Mouse (Mus musculus) embryo, embryonic 10.5 days (tissue): ENCODE data around the gene Sik2.

Experiments used
- DNase-seq: peaks from one replicate; pipeline ENCODE4 v3.0.0-alpha.2; 2015; ENCODE audit warnings: low spot score

Sik2 gene

GRCm38 (mm10) chr9:51008841-51009655 is at the start of gene Sik2:
Sik2 (minus strand) TSS chr9:51009073.
- peak; percentile 96 for DNase-seq

- DNase-seq = no peak
These were observed 47.8 kb upstream of the Sik2 start for GRCm38 (mm10) chr9:51056360-51057324.

- DNase-seq = peak; percentile 28
These were observed 43.3 kb upstream of the Sik2 start for GRCm38 (mm10) chr9:51052180-51052579.

GRCm38 (mm10) chr9:51042136-51042535 is 33.3 kb upstream of the Sik2 start:
- DNase-seq = no peak

- no peak for DNase-seq
These were observed 32.7 kb upstream of the Sik2 start for GRCm38 (mm10) chr9:51041491-51041980.

GRCm38 (mm10) chr9:51032785-51033529 is 24.1 kb upstream of the Sik2 start:
- no peak for DNase-seq

GRCm38 (mm10) chr9:51032291-51032690 is 23.4 kb upstream of the Sik2 start:
- no peak for DNase-seq

GRCm38 (mm10) chr9:51031603-51032002 is 22.7 kb upstream of the Sik2 start:
- no peak for DNase-seq

GRCm38 (mm10) chr9:51030147-51030546 is 21.3 kb upstream of the Sik2 start:
- no peak for DNase-seq

- peak; percentile 20 for DNase-seq
These were observed 18.1 kb upstream of the Sik2 start for GRCm38 (mm10) chr9:51026952-51027351.

- no peak for DNase-seq
These were observed 12.4 kb upstream of the Sik2 start for GRCm38 (mm10) chr9:51021123-51021795.

- no peak for DNase-seq
These were observed 11.5 kb upstream of the Sik2 start for GRCm38 (mm10) chr9:51020351-51020750.

- DNase-seq = no peak
These were observed 10.8 kb upstream of the Sik2 start for GRCm38 (mm10) chr9:51019670-51020069.

GRCm38 (mm10) chr9:51015732-51016131 is 6.9 kb upstream of the Sik2 start:
- DNase-seq = no peak

- no peak for DNase-seq
These were observed 4.8 kb upstream of the Sik2 start for GRCm38 (mm10) chr9:51013644-51014043.

- DNase-seq = no peak
These were observed 730 bp upstream of the Sik2 start for GRCm38 (mm10) chr9:51009656-51009950.

GRCm38 (mm10) chr9:51008068-51008840 is 619 bp downstream of the Sik2 start:
- peak; percentile 40 for DNase-seq

- no peak for DNase-seq
These were observed 1.2 kb downstream of the Sik2 start for GRCm38 (mm10) chr9:51007726-51008067.

GRCm38 (mm10) chr9:51006846-51007245 is 2.0 kb downstream of the Sik2 start:
- peak; percentile 83 for DNase-seq

- no peak for DNase-seq
These were observed 4.8 kb downstream of the Sik2 start for GRCm38 (mm10) chr9:51004062-51004461.

- no peak for DNase-seq
These were observed 22.2 kb downstream of the Sik2 start for GRCm38 (mm10) chr9:50986677-50987076.
